Mouse (Mus musculus): ENCODE data around the gene Efcab2.

Efcab2 gene

GRCm38 (mm10) chr1:178483854-178484253, 78.0 kb downstream of the Efcab2 start:
- DNase-seq (ENCODE audit: low read depth, low spot score) = no peak

DNA sequence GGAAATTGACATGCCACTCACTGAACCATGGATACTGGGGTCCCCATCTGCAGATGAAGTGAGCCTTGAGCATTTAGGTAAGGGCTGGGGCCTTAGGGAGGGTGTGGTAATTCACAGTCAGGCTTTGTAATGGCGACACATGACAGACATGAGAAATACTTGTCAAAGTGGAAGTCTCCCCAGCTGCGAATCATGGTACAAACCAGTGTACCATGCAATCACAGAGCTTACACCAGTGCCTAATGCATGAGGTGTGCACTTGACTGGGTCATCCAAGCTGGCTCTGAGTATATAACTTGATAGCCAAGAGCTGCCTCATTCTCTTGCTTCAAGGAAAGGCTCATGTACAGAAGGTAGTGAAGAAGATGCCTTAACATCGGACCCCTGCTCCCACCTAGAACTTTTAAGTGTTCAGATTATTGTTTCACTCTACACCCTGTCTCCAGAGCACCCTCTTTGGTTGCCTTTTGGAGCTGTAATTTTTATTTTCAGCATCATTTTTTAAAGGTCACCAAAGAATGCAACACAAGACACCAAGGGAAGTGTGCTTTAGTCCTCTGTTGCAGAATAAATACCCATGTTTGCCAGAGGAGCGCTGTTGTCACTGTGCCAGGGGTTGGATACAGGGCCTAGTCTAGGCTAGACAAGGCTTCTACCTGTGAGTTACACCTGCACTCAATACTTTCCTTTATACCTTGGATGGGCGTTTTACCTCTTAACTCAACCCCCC, 79.4 kb downstream of the Efcab2 start:
- DNase-seq (ENCODE audit: low read depth, low spot score) = no peak

- no peak for DNase-seq (ENCODE audit: low read depth, low spot score)
Measured at GRCm38 (mm10) chr1:178485868-178486220, 80.0 kb downstream of the Efcab2 start.

- no peak for DNase-seq (ENCODE audit: low read depth, low spot score)
Measured at GRCm38 (mm10) chr1:178486828-178487227, 80.9 kb downstream of the Efcab2 start.

- no peak for DNase-seq (ENCODE audit: low read depth, low spot score)
Measured at GRCm38 (mm10) chr1:178489127-178489526, 83.2 kb downstream of the Efcab2 start.

DNA sequence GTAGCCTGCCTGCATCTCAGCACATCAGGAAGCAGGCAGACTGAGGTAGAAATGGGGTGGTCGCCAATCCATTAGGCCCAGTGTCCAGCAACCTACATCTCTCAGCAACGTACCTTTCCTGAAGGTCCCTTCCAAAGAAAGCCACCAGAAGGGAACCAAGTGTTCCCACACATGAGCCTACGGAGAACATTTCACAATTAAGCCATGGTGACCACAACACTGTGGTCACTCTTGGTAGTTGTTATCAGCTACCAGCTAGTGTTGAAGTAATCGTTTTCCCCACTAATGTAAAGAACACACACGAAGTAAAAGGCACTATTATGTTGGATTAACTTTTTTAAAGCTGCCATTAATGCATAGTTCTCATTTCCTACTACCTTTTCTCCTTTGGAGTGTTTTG, 85.8 kb downstream of the Efcab2 start:
- no peak for DNase-seq (ENCODE audit: low read depth, low spot score)

GRCm38 (mm10) chr1:178492493-178492892, 86.6 kb downstream of the Efcab2 start:
- DNase-seq (ENCODE audit: low read depth, low spot score) = no peak

GRCm38 (mm10) chr1:178496186-178496585, 90.3 kb downstream of the Efcab2 start:
- peak; percentile 28 for DNase-seq (ENCODE audit: low read depth, low spot score)

DNA sequence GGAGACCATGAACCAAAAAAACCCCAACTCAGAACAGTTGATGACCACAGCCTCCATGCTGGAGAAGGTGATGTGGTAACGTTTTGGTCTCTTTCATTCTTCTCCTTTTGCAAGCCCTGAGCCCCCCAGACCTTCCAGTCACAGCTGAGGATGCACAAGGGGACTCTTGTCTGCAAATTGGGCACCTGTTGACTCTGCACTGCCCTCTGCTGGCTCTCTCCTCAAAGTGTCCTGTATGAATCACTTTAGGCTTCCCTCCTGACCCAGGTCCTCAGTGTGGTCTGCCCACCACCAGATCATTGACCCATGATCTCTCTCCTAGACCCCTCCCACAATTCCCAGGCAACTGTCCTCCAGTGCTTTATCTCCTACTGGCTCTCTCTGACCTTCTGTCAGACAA, 91.0 kb downstream of the Efcab2 start:
- peak; percentile 62 for DNase-seq (ENCODE audit: low read depth, low spot score)

DNA sequence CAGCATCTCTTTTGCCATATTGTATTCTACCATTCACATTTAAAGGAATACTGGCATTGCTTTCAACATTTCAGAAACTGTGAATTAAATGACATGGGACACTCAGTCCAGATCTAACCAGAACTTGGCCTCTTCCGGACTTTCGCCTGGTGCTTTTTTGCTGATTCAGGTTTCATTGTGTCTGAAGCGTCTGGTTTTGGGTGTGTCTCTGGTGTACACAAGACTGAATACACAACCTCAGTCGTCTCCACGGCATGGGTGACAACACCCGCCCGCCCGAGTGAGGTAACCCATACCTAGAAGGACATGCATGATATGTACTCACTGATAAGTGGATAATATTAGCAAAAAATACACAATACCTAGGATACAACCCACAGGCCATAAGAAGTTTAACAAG, 101.1 kb downstream of the Efcab2 start:
- DNase-seq (ENCODE audit: low read depth, low spot score) = peak; percentile 26

- DNase-seq (ENCODE audit: low read depth, low spot score) = no peak
Measured at GRCm38 (mm10) chr1:178512323-178513031, 106.6 kb downstream of the Efcab2 start.

DNA sequence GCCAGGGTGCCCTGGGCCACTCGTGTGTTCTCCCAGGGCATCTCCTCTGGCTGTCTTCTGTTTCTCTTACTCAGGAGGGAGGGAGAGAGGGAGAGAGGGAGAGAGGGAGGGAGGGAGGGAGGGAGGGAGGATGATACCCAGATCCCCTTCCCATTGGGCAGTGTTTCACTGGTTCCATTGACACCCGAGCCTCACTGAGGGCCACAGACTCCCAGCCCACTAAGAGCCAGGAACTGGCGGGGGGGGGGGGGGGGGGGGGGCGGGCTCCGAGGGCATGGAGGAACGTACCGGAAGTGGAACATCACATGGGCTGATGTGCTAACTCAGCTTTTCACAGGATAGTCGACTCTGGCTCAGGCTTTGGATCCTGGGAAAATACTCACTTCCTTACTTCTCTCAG, 108.1 kb downstream of the Efcab2 start:
- DNase-seq (ENCODE audit: low read depth, low spot score) = no peak

DNA sequence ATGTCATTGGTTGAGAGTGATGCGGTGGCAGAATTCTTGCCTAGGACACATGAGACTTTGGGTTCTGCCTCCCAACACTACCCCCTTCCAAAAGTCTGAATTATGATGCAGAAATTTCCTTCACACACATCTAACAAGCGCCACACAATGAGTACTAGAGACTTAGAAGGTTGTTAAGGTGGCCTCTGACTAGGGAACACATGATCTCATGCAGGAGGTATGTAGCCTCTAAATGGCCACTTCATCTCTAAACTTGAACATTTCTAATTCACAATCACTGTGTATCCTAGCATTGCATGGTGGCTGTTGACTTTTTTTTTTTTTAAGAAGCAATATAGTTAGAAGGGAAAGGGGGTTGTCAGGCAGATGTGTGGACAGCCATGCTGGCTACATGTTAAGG, 110.0 kb downstream of the Efcab2 start:
- no peak for DNase-seq (ENCODE audit: low read depth, low spot score)

GRCm38 (mm10) chr1:178522389-178522788, 116.5 kb downstream of the Efcab2 start:
- DNase-seq (ENCODE audit: low read depth, low spot score) = no peak

DNA sequence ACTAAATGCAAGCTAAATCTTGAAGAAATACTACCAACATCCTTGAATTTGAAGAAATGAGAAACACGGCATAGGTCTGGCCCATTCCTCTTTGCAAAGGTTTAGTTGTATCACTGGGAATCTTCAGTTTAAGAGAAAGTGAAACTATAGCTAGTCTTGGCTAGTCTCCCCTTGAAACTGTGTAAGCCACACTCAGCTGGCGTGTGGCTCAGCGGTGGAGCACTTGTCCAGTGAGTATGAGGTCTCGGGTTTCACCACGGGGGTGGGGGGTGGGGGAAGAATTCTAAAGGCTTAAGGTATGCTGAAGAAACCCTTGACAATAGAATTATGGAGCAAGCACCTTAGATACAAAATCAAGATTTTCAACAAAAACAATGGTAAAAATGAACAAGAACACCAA, 117.3 kb downstream of the Efcab2 start:
- peak; percentile 7 for DNase-seq (ENCODE audit: low read depth, low spot score)

GRCm38 (mm10) chr1:178527185-178527546, 121.3 kb downstream of the Efcab2 start:
- peak; percentile 87 for DNase-seq (ENCODE audit: low read depth, low spot score)

GRCm38 (mm10) chr1:178527547-178528361, 121.9 kb downstream of the Efcab2 start:
- DNase-seq (ENCODE audit: low read depth, low spot score) = no peak

- DNase-seq (ENCODE audit: low read depth, low spot score) = peak; percentile 77
Measured at GRCm38 (mm10) chr1:178528431-178529351, 122.8 kb downstream of the Efcab2 start, which contains the start of gene Kif26b. Gene Kif26b, plus strand, starts transcription at chr1:178529125.

GRCm38 (mm10) chr1:178529512-178530300, 123.8 kb downstream of the Efcab2 start:
- DNase-seq (ENCODE audit: low read depth, low spot score) = peak; percentile 47

GRCm38 (mm10) chr1:178530301-178531078, 124.6 kb downstream of the Efcab2 start:
- DNase-seq (ENCODE audit: low read depth, low spot score) = peak; percentile 85

All from R1 (cell line).